Mouse (Mus musculus) layer of hippocampus, postnatal 36 days (tissue): ENCODE measurements around the gene Cdiptos. TPM values are rescaled to one million over a fixed set of nuclear protein-coding genes. Genes with fewer than 3 reads are reported as not detected.

Source experiments
- DNase-seq, 2 experiments: peaks; one replicate each; pipeline ENCODE4 v3.0.0; 2022
- total RNA-seq, 2 experiments: library from RNA; stranded (reverse); gene quantifications; 2 replicates each; pipeline ENCODE4 v1.2.3; 2021

Cdiptos gene
- under 1 TPM in 1 of 2 experiments, not detected in 1; 0.35 TPM for total RNA-seq

DNA sequence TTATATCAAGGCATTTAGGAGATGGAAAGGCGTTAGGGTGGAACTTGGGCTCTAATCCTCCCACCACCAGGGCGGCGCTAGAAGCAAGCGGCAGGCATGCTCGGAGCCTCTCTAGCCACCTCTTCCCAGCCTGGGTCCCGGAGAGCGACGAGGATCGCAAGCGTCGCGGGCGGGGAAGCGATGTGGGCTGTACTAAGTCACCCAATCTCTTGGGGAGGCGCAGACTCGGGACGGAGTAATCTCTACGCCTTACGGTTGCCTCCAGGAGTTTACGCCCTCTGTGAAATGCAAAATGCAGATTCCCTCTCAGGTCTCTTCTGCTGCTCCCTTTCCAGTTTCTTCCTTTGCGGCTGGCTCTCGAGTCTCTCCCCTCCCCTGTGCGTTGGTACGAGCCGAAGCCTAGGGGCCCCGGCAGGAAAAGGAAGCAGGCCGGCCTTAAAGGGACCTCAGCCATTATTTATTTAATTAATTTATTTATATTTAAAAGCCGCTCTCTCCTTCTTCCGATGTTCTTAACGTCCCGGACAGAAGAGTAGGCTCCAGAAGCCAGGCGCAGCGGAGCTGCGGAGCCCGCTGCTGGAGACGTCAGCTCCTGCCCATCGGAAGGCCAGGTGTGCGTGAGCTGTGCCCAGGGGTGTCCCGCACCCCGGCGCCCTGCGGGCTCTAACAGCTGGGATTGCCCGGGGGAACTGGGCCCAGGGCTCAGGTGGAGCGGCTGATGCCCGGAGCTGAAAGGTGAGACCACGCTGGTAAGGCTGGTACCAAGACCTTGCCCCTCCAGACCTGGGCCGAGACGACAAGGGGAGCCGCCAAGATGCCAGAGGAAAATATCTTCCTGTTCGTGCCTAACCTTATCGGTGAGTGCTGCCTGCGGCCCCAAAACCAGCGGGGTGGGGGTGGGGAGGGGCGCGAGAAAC is at the start of gene Cdiptos:
Cdiptos (minus strand) TSS at position 149 of the 917 bp plus-strand sequence.
- peak; percentile 94 to 95 for DNase-seq

DNA sequence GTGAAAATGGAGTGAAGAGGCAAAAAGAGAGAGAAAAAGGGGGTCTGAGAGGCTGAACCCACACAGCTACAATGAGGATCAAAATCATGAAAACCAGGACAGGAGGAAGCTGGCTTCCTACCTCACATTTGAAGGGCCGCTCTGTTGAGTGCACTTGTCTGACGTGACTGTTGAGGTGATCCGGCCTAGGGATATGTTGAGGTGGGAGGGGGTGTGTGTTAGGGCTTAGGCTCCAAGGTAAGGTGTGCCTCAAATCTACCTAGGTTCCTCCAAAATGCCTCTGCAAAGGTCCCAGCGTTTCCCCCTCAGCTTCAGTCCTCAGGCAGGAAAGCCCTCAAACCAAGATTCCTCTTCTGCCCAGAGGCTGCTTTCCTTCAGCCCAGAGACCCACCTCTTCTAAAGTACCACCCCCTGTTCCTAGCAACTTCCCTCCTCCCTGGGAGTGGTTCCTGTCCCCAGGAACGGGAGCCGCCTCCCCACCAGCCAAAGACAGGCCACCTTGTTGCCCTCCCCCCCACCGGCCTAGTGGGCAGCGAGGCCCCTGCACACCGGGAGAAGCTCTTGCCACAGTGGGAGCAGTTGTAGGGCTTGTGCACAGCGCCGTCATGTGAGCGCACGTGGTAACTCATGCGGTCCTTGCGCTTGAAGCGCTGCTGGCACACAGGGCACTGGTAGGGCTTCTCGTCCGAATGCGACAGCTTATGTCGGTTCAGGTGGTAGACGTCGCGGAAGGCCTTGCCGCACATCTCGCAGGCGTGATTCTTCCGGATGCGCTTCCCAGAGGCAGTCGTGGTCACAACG is 49.1 kb upstream of the Cdiptos start:
- DNase-seq: peak; percentile 73 to 82

DNA sequence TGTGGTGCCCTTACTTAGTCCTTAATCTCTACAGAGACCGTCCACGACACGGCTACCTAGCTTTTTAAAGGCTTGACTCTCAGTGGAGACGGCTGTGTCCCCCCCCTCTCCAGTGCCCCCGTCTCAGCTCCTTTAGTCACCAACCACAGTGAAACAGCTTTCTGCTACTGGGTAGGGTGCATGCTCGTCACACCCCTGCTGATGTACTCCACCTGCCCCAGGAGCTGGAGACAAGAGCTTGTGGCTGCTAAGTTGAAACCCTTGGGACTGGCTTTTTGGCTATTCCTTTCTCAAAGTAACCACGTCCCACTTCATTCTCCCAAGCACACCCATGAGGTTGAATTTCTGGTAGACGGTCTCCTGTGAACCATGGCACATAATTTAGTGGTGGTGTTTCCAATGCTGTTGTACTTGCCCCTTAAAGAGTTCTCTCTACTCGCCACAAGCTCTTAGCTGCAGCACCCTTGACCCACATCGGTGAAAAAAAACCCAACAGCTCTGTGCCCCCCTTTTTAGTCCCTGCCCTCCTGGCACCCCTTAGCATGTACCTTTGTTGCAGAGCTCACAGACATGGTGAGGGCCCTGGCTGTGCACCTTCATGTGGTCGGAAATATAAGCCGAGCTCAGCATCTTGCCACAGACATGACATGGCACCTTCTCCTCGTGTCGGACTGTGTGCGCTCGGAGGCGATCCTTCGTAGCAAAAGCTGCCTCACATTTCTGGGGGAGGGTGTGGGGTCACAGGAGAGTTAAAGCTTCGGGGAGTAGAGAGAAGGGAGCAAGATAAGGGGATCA is 48.2 kb upstream of the Cdiptos start:
- DNase-seq: no peak

DNA sequence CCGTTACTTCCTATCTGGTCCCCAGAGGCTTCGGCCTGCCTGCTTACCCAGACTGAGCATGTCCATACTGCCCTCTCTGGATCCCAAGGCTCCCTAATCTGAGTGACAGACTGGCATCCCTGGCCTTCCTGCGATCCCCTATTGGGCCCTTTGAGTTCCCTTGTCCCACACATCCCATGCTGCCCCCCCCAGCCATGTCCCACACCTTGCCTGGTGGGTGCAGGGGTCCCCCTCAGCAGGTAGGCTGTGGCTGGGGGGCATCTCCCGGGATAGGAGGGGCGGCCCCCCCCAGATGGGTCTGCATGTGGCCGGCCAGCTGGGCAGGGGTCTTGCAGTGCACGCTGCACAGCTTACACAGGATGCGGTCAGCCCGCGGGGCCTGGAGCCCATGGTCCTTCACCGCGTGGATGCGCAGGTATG is 47.4 kb upstream of the Cdiptos start:
- DNase-seq: no peak

DNA sequence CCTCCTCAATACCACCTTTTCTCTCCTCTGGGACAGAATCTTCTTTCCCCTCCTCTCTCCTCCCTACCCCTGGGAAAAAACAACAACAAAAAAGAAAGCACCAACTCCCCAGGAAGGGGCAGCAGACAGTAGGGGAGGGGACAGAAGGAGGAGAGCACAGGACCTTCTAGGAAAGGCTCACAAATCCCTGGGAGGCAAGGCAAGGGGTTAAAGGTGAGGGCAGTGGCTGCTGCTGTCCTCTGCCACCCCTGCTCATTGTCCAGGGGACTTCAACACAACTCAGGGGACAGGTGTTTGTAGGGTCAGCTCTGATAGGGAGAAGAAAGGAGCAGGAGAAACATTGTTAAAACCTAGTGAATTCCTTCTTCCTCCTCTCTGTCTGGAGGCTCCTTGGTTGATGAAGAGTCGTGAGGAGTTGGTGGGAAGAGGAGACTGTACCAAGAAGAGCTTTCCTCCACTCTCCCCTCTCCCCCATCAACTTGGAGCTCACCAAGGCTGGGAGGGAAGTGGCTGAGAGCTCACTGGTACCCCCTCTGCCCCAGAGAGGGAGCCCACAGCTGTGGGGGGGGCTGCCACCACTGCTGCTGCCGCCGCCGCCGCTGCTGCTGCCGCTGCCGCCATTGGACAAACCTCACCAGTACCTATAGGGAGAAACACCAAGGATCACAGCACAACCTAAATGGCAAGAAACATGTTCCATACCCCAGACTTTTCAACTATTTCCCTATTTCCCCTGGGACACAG is 46.8 kb upstream of the Cdiptos start:
- DNase-seq: no peak

DNA sequence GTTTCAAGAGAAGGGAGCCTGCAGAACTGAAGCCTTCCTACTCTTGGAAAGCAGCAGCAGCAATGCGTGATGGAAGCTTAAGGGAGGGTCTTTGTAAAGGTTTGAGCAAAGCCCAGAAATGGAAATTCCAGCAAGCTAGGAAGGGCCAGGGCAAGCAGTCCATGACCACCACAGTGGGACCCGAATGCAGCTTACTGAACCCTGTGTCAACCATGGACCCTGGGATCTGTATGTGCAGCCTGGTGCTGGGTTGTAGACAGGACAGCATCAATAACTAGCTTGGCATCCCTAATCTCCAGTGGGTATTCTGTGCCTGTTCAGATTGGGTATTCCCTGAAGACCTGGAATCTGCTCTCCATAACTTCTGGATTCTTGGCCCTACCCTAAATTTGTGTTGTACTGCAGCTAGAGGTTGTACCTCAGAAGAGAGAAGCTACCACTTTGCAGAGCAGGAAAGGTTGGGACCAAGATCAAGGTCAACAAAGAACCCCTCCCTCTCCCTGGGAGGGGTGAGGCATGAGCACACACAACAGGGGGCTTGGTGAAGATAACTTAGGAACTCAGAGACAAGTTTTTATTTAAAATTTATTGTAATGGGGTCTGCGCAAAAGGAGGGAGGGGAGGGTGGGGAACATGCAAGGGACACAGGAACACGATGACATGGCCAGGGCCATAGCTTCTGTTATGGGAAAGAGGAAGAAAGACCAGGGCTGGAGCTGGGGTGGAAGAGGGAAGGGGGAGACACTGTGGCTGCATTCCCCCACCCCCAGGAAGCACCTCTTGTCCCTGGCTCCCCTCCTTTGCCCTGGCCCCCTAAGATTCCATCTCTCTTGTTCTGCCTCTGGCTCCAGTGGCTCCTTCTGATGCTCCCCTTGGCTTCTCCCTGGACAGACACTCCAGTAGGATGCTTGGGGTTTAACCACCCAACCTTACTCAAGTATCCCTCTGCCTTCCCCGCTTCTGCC is 45.9 kb upstream of the Cdiptos start:
- DNase-seq: no peak

DNA sequence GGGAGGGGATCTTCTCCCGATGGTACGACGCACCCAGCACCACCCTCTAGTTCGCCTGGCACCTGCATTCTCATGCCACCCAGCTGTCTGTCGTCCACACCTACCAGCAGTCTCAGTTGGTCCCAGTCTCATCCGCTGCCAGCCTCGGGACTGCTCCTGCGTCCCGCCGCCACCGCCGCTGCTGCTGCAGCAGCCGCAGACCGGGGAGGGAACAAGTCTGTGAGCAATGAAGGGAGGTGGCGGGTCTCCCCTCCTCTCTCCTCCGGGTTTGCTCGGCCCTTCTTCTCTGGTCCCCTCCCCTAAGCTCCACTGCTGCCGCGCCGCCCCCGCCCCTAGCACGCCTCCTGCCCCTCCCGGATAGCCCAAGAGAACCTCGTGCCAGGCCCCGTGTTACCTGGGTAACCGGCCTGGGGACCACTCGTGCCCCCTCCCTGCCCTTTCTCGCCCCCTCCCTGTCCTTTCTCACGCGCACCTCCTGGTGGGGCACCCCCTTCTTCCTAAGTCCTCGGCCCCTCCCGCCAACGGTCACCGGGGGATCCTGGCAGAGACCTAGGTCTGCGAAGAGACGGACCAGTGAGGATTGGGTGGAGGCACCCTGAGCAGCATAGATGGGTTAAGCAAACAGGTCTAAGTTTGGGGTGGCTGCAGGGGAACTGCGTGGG is 45.1 kb upstream of the Cdiptos start, which contains the start of the genes Gm42742 and Prrt2:
Gm42742 (minus strand) TSS at position 197 of the 662 bp plus-strand sequence.
Prrt2 (minus strand) TSS at position 311 of the 662 bp plus-strand sequence.
- DNase-seq: peak in 1 of 2 experiments; percentile 60

DNA sequence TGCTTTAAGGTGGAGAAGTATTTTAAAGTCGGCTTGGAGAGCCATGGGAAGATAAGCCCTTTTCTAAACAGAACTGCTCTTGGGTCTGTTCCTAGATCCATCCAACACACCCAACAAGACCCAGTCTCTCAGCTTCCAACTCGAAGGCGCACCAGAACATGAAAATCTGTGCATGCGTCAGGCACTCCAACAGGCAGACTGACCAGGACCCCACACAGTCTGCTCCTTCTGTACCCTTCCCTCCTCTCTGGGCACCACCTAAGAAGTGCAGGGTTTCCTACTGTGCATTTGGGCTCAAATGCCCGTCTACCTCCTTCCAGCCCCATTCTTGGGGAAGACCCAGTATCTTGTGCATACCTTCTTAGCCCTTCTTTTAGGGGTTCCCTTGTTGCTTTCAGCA is 44.6 kb upstream of the Cdiptos start:
- DNase-seq: no peak

DNA sequence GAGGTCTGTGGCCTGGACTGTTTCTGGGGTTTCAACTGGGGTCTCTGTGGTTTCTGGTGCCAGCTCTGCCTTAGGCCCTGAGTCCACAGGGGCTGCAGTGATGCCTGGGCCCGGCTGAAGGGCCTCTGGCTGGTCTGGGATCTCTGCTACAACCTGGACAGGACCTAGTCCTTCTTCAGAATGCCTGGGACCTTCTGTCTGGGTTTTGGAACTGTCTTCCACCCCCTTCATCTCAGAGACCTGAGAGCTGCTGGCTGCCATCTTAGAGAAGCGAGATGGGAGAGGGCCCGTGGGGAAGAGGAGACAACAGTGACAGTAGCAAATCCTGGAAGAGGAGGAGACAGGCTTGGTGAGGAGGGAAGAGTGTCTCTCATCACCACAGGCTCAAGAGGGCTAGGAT is 44.1 kb upstream of the Cdiptos start:
- no peak for DNase-seq

DNA sequence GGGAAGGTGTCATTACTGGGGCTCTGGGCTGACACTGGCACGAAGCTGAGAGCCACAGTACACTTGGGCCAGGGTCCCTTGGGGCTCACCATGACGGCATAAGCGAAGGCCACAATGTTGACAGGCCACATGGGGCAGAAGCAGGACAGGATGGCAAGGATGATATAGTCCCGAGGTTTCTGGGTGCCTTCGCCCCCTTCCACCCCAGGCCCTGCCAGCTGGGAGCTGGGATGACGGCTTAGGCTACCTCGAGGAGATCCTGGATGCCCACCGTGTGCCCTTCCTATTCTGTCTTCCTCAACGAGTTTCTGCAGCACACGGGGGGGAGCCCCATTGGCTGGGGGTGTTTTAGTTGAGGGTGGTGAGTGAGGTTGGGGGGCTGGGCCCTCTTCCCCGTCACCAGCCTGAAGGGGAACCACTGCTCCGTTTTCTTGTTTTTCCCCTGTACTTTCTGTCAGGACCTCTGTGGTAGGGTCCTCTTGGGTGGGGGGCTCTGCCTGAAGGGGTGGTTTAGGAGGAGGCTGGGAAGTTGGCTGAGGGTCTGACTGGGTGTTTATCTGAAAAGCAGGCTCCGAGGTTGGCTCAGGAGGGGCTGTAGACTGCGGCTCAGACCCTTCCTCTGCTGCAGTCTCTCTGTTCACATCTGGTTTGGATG is 43.5 kb upstream of the Cdiptos start:
- DNase-seq: no peak

DNA sequence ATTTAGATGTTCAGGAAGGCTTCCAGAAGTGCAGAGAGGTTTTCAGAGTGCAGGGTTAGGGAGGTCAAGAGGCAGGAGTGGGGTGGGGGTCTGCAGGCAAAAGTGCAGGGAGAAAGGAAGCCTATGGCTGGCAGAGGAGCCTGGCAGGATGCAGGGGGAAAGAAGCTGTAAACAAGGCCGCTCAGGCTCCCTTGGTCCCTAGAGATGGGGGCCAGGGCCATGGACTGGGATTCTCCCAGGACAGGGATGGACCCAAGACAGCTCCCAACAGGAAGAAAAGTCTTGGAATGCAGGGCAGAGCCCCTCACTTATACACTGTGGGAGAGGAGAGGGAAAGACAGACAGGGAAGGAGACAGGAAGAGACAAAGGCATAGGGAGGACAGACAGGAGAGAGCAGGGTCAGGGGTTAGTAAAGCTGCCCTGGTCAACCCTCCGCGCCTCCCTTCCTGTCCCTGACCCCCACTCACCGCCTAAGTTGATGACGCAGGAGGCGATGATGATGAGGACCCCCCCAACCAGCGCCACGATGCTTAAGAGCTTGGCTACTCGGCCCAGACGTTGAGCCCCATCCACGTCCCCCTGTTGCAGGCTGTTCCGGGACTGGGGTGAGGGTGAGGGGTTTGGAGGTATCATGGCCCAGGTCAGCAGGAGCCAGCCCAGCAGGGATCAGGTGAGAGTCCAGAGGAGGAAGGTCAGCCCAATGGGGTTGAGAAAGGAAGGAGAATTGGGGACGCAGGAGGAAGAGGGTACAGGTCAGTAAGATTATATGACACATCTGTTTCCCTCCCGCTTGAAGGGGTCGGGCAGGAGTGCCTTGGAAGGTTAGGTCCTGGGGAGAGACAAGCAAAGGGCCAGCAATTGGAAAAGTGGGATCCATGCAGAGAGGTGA is 42.8 kb upstream of the Cdiptos start:
- no peak for DNase-seq

DNA sequence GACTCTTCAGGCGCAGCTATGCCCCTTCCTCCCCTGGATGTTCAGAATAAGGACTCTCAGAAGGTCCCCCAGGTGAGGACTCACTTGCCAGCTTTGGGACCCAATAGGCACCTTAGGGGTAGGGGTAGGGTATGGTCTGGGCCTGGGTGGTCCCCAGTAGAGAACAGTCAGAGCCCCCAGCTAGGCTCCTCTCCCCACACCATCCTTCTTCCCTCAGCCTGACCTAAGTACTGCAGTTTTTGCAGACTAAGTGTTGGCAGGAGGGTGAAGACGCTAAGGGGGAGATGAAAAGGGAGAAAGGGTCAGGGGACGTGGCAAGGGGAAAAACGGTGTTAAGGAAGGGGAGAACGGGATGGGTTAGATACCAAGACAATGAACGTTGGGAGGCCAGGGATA is 42.0 kb upstream of the Cdiptos start:
- no peak for DNase-seq

DNA sequence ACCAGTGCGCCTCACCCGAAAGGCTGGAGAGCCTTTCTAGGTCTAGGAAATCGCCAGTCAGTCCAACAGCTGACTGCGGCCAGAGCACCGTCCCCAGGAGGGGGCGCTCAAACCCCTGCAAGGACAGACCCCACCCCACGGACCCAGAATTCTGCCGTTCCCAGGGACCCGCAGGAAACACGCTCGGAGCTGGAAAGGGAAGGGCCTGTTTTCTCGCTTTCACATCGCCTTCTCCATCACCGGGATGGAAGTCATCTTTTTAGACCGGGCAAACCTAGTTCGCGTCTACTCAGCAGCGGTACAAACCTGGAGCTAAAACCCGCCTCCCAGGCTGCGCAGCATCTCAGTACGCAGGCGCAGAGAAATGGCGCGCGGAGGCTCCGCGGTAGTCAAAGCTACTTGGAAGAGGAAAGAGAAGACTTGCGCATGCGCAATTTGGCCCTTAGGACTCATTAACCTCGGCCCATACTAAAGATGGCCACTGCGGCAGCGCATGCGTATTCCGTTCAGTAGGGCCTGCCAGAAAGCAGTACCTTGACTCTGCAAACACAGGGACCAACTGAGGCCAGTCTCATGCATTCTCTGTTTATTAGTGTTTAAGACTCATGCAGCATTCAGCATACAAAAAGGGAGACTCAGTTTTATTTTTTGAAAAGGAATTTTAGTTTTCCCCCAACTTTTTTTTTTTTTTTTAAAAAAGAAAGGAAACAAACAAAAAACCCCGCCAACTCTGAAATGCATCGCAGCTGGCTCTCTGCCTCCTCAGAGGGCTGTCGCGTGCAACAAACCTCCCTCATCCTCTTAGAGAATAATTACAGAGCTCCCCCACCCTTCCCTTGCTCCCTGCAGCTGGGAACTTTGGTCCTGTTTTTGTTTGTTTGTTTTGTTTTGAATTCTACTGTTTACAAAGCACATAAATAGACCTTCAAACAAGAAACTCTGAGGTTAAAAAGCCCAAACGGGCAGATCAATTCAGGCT is 41.4 kb upstream of the Cdiptos start, which contains the start of gene Pagr1a:
Pagr1a (minus strand) TSS at position 382 of the 979 bp plus-strand sequence.
- DNase-seq: peak; percentile 95 to 96

DNA sequence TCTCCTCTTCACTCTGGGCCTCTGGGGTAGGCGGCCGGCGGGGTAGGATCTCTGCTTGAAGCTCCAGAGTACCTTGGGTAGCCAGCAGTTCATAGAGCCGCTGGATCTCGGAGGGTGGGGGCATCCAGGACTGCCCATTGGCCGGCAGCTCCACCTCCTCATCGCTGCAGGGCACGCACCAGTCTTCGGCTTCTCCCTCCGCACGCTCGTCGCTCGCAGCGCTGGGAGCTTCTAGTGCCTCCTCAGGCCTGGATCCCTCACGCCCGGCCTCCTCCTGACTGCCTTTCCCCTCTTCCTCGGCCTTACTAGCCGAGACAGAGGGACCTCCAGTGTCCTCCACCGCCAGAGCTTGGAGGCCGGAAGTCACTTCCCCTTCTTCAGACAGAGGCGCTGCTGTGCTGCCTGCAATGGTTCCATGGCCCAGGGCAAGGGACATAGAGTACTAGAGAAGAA is 40.6 kb upstream of the Cdiptos start:
- no peak for DNase-seq

DNA sequence TGATC is 40.4 kb upstream of the Cdiptos start, which contains the start of gene Pagr1b:
Pagr1b (minus strand) TSS at position 4 of the 5 bp plus-strand sequence.
- no peak for DNase-seq

DNA sequence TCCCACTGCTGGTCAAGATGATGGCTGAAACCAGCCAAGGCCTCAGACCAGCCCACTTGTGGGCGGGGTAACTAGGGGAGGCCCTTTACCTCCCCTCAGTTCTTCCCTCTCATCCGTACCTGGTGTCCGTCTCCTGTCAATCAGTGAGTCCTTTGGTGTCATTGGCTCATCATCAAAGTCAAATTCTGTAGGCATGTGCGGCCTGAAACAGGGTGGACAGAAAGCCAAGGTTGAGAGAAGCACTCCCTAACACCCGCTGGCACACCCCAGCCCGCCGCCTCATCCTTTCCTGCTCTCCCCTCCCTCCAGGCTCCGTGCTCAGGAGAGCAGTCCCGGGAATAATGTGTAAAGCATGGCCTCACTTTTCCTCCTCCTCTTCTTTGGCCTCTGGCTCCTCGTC is 40.2 kb upstream of the Cdiptos start:
- no peak for DNase-seq

DNA sequence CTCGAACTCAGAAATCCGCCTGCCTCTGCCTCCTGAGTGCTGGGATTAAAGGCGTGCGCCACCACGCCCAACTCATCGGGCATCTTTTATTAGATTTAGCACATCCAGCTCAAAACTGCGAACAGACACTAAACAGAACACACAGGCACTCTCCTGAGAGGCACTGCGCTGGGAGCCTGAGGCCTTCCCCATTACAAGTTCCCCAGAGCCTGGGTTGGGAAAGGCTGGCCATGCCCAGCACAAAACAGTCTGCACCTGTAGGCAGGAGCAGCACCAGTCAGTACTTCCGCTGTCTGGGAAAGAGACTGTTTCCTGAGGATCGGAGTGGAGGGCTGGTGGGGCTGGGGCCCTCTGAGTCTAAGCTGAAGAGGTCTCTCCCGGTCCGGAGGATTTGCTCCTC is 39.1 kb upstream of the Cdiptos start:
- DNase-seq: no peak
